Mouse (Mus musculus) embryonic facial prominence, embryonic 10.5 days (tissue): ENCODE results near the gene Gpr158. TPM values are rescaled to one million over a fixed set of nuclear protein-coding genes. Genes with fewer than 3 reads are reported as not detected.

Experiments
- DNase-seq: peaks from one replicate; pipeline ENCODE4 v3.0.0-alpha.2; 2017; ENCODE audit warnings: low spot score
- H3K27ac ChIP-seq: fragments of 300-500 bp; sonication (generic); replicated peaks from 2 replicates; pipeline ENCODE4 v1.5.1; 2016; ENCODE audit warnings: mild to moderate bottlenecking
- H3K27me3 ChIP-seq: fragments of 300-500 bp; sonication (generic); replicated peaks from 2 replicates; pipeline ENCODE4 v1.6.1; 2016; ENCODE audit warnings: low read depth, mild to moderate bottlenecking; ENCODE audit not compliant: poor library complexity, severe bottlenecking
- H3K36me3 ChIP-seq: fragments of 300-500 bp; sonication (generic); replicated peaks from 2 replicates; pipeline ENCODE4 v1.6.1; 2016; ENCODE audit warnings: mild to moderate bottlenecking, moderate library complexity
- H3K4me1 ChIP-seq: fragments of 300-500 bp; sonication (generic); 2 replicates; pipeline ENCODE4 v1.6.1; 2016
- H3K4me3 ChIP-seq: fragments of 300-500 bp; sonication (generic); 2 replicates; pipeline ENCODE4 v1.5.1; 2016; ENCODE audit warnings: mild to moderate bottlenecking, moderate library complexity
- H3K9me3 ChIP-seq: fragments of 300-500 bp; sonication (generic); 2 replicates; pipeline ENCODE4 v1.6.1; 2016; ENCODE audit warnings: mild to moderate bottlenecking
- WGBS: fragments of 180-500 bp; shearing (Covaris S2); methylation state at CpG from one replicate; pipeline ENCODE4 v1.1.7; 2016; 5-methylcytosine and 5-hydroxymethylcytosine counted together
- polyA plus RNA-seq: library from polyadenylated mRNA; unstranded; fragments of >200 nt; fragmentation: Nextera tagmentation; extraction: Ambion mirVana; gene quantifications from 2 replicates; pipeline ENCODE4 v1.2.1, GENCODE M21; 2016

Gpr158 gene
- polyA plus RNA-seq: not detected in 2 replicates

- Histone ChIP-seq H3K27ac (no peak within 1 kb of the TSS), H3K9me3 (no peaks in the 10 kb centered on the region; the same call in 1 of the 2 replicates), H3K36me3 (no peaks in the 10 kb centered on the region), H3K4me3 (peak within 1 kb of the TSS; percentile 56), H3K4me1 (peaks cover 14% of the 10 kb centered on the region), H3K27me3 (peaks cover 35% of the 10 kb centered on the region)
- 3% methylated on average over 43 of the region's 43 CpGs for WGBS
- DNase-seq: peak; percentile 90
Measured at GRCm38 (mm10) chr2:21367345-21368111, at the start of gene Gpr158. TSS of gene Gpr158 (plus strand) at chr2:21367542.

- Histone ChIP-seq H3K4me3 (no peak overlapping the region), H3K9me3 (no peaks in the 10 kb centered on the region), H3K36me3 (no peaks in the 10 kb centered on the region), H3K4me1 (no peaks in the 10 kb centered on the region), H3K27me3 (no peaks in the 10 kb centered on the region), H3K27ac (no peak overlapping the region)
- WGBS: 78% methylated on average over 5 of the region's 5 CpGs
- DNase-seq: no peak
Measured at GRCm38 (mm10) chr2:21343821-21344220, 23.5 kb upstream of the Gpr158 start.

- no peaks in the 10 kb centered on the region; the same call in 1 of the 2 replicates for H3K9me3 ChIP-seq
- peak; percentile 61 for DNase-seq
Measured at GRCm38 (mm10) chr2:21368351-21369170, 1.2 kb downstream of the Gpr158 start.

GRCm38 (mm10) chr2:21369171-21369485, 1.8 kb downstream of the Gpr158 start:
- Histone ChIP-seq H3K4me1 (peaks cover 14% of the 10 kb centered on the region), H3K27ac (no peak overlapping the region), H3K9me3 (no peaks in the 10 kb centered on the region), H3K36me3 (no peaks in the 10 kb centered on the region), H3K27me3 (peaks cover 35% of the 10 kb centered on the region), H3K4me3 (no peak overlapping the region)
- 43% methylated on average over 6 of the region's 6 CpGs for WGBS
- no peak for DNase-seq

More at GRCm38 (mm10) chr2:21368351-21369170, 1.2 kb downstream of the Gpr158 start:
- peak overlapping the region; percentile 56; the same call in 1 of the 2 replicates for H3K4me3 ChIP-seq
- H3K36me3 ChIP-seq: no peaks in the 10 kb centered on the region
- H3K27ac ChIP-seq: no peak overlapping the region
- peaks cover 35% of the 10 kb centered on the region for H3K27me3 ChIP-seq
- 15% methylated on average over 44 of the region's 44 CpGs for WGBS
- peaks cover 14% of the 10 kb centered on the region for H3K4me1 ChIP-seq

- Histone ChIP-seq H3K27ac (no peak overlapping the region), H3K4me3 (no peak overlapping the region), H3K27me3 (peaks cover 35% of the 10 kb centered on the region), H3K4me1 (peaks cover 14% of the 10 kb centered on the region), H3K9me3 (no peaks in the 10 kb centered on the region), H3K36me3 (no peaks in the 10 kb centered on the region)
- WGBS: 56% methylated on average over 2 of the region's 2 CpGs
- DNase-seq: no peak
Measured at GRCm38 (mm10) chr2:21369556-21369955, 2.2 kb downstream of the Gpr158 start.

- 84% methylated on average over 2 of the region's 2 CpGs for WGBS
- no peaks in the 10 kb centered on the region for H3K4me1 ChIP-seq
- DNase-seq: no peak
Measured at GRCm38 (mm10) chr2:21379516-21379915, 12.2 kb downstream of the Gpr158 start.

GRCm38 (mm10) chr2:21392727-21393126, 25.4 kb downstream of the Gpr158 start:
- no peaks in the 10 kb centered on the region for H3K4me1 ChIP-seq
- DNase-seq: no peak
- no peak overlapping the region for H3K27ac ChIP-seq
- no peaks in the 10 kb centered on the region for H3K9me3 ChIP-seq
- WGBS: 11% methylated on average over 2 of the region's 2 CpGs
- no peaks in the 10 kb centered on the region for H3K27me3 ChIP-seq
- no peak overlapping the region for H3K4me3 ChIP-seq
- no peaks in the 10 kb centered on the region for H3K36me3 ChIP-seq

More at GRCm38 (mm10) chr2:21379516-21379915, 12.2 kb downstream of the Gpr158 start:
- Histone ChIP-seq H3K36me3 (no peaks in the 10 kb centered on the region), H3K27ac (no peak overlapping the region), H3K27me3 (no peaks in the 10 kb centered on the region), H3K9me3 (no peaks in the 10 kb centered on the region), H3K4me3 (no peak overlapping the region)

- H3K9me3 ChIP-seq: no peaks in the 10 kb centered on the region
- no peak overlapping the region for H3K27ac ChIP-seq
- WGBS: 82% methylated on average over 12 of the region's 12 CpGs
- DNase-seq: no peak
- H3K4me1 ChIP-seq: no peaks in the 10 kb centered on the region
- H3K27me3 ChIP-seq: no peaks in the 10 kb centered on the region
- H3K4me3 ChIP-seq: no peak overlapping the region
- H3K36me3 ChIP-seq: no peaks in the 10 kb centered on the region
Measured at GRCm38 (mm10) chr2:21397347-21397746, 30.0 kb downstream of the Gpr158 start.

- Histone ChIP-seq H3K4me3 (no peak overlapping the region), H3K27me3 (no peaks in the 10 kb centered on the region), H3K27ac (no peak overlapping the region), H3K4me1 (no peaks in the 10 kb centered on the region), H3K9me3 (no peaks in the 10 kb centered on the region), H3K36me3 (no peaks in the 10 kb centered on the region)
- WGBS: 72% methylated on average over 3 of the region's 3 CpGs
- DNase-seq: no peak
Measured at GRCm38 (mm10) chr2:21399657-21400056, 32.3 kb downstream of the Gpr158 start.

- no peak overlapping the region for H3K27ac ChIP-seq
- no peak overlapping the region for H3K4me3 ChIP-seq
- H3K27me3 ChIP-seq: no peaks in the 10 kb centered on the region
- no peaks in the 10 kb centered on the region for H3K9me3 ChIP-seq
- H3K36me3 ChIP-seq: no peaks in the 10 kb centered on the region
- 91% methylated on average over 3 of the region's 3 CpGs for WGBS
- H3K4me1 ChIP-seq: no peaks in the 10 kb centered on the region
- no peak for DNase-seq
Measured at GRCm38 (mm10) chr2:21405617-21406016, 38.3 kb downstream of the Gpr158 start.

GRCm38 (mm10) chr2:21407443-21407985, 40.2 kb downstream of the Gpr158 start:
- no peak for DNase-seq
- Histone ChIP-seq H3K4me1 (no peaks in the 10 kb centered on the region), H3K36me3 (no peaks in the 10 kb centered on the region), H3K27ac (no peak overlapping the region), H3K27me3 (no peaks in the 10 kb centered on the region), H3K4me3 (no peak overlapping the region), H3K9me3 (no peaks in the 10 kb centered on the region)
- 86% methylated on average over 2 of the region's 2 CpGs for WGBS

- H3K27me3 ChIP-seq: no peaks in the 10 kb centered on the region
- H3K36me3 ChIP-seq: no peaks in the 10 kb centered on the region
- no peak overlapping the region for H3K4me3 ChIP-seq
- 86% methylated on average over 3 of the region's 3 CpGs for WGBS
- H3K27ac ChIP-seq: no peak overlapping the region
- DNase-seq: no peak
- H3K9me3 ChIP-seq: no peaks in the 10 kb centered on the region
- H3K4me1 ChIP-seq: no peaks in the 10 kb centered on the region
Measured at GRCm38 (mm10) chr2:21408821-21409220, 41.5 kb downstream of the Gpr158 start.
